In the genomic region with DNA sequence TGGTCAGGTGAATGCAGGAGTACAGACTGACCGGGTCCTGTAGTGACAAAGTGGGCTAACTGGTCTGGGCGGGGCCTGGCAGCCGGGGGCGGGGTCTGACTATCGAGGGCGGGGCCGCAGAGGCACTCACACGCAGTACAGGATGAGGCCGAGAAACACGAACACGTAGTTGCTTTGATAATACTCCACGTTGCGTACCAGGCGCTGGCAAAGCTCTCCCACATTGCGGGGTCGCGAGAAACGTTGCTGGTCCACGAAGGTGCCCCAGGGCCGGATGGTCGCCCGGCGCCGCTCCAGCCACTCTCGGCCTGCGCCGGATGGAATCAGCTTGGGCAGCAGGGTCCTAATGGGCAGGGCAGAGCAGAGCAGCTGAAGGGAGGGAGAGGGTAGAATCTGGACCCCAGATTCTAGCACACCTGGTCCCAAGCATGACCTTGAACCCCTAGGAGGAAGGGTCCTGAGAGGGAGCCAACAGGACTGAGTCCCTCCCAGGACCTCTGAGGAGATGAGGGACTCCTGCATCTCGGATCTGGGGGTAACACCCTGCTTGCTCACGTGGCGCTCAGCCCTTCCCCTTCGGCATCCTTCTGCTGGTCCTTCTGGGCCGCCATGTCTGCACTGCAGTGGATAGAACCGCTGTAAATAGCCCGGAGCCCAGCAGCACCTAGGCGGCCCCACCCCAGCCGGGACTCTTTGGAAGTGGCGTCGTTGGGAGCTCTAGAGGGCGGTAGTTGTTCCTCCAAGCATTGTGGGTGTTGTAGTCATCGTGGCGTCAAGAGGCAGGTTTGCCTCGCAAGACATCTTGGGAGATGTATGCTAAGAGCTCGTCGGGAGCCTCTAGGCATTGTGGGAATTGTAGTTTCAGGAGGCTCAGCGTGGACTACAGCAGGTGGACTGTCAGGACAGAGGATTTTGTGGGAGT, we compare ENCODE assay signal across 8 mouse cellular contexts. TPM values are rescaled to one million over a fixed set of nuclear protein-coding genes. Genes with fewer than 3 reads are reported as not detected.
DNase-seq lines count a peak whose midpoint lies in the region; ATAC-seq lines count a peak whose summit lies in the region.

TSS of gene Rabac1 (minus strand) at position 783 of the 922 bp plus-strand sequence.

- under 1% methylated on average over 45 of the region's 45 CpGs for WGBS in forebrain, embryonic 14.5 days
- under 1% methylated on average over 45 of the region's 45 CpGs for WGBS in neural tube, embryonic 15.5 days

- peaks cover 4% of the 10 kb centered on the region; the same call in 1 of the 2 replicates for H3K36me3 ChIP-seq in forebrain, embryonic 14.5 days (ENCODE audit: control insufficient read depth, insufficient read depth, low read length)
- H3K36me3 ChIP-seq in neural tube, embryonic 15.5 days, result peaks cover 3% of the 10 kb centered on the region

- H3K27ac ChIP-seq in forebrain, embryonic 14.5 days (ENCODE audit: low read depth, low read length), result peak within 1 kb of the TSS; percentile 49
- H3K27ac ChIP-seq in neural tube, embryonic 15.5 days (replicated peaks), result peak within 1 kb of the TSS; percentile 86

- peak within 1 kb of the TSS; percentile 71 for H3K4me2 ChIP-seq in forebrain, embryonic 14.5 days (ENCODE audit: low read length)
- H3K4me2 ChIP-seq in neural tube, embryonic 15.5 days, result peak within 1 kb of the TSS; percentile 75

- DNase-seq in ES-CJ7 (ENCODE audit: low read depth, low spot score), result peak; percentile 97
- peak; percentile 91 for DNase-seq in cerebellum, adult 11 months
- peak; percentile 99 for DNase-seq in forebrain, embryonic 14.5 days (ENCODE audit: low spot score)
- peak; percentile 87 to 89 for DNase-seq in heart, postnatal 14 days
- DNase-seq in layer of hippocampus, adult 11-12 months (ENCODE audit: low spot score), result peak; percentile 95
- DNase-seq in lung, adult 18-20 months, result peak; percentile 97
- peak; percentile 93 for DNase-seq in testis, postnatal 14 days (ENCODE audit: low spot score)

- intact Hi-C loops in heart, postnatal 14 days (cut with DNase I), result loop anchor here (5.0 to 10.0 kb wide), 3 partner anchors 70 to 343 kb away; partner anchors contain the start of genes Arhgef1 and Megf8

- peaks cover 4% of the 10 kb centered on the region; the same call in 1 of the 2 replicates for H3K4me1 ChIP-seq in forebrain, embryonic 14.5 days (ENCODE audit: control insufficient read depth, insufficient read depth, low read length)
- H3K4me1 ChIP-seq in neural tube, embryonic 15.5 days, result peaks cover 14% of the 10 kb centered on the region

- H3K9ac ChIP-seq in forebrain, embryonic 14.5 days (ENCODE audit: low read length), result peak within 1 kb of the TSS; percentile 74
- H3K9ac ChIP-seq in neural tube, embryonic 15.5 days (replicated peaks), result peak within 1 kb of the TSS; percentile 90

- peak within 1 kb of the TSS; percentile 63 for H3K4me3 ChIP-seq in forebrain, embryonic 14.5 days (ENCODE audit: low read depth, low read length)
- H3K4me3 ChIP-seq in neural tube, embryonic 15.5 days (replicated peaks), result peak within 1 kb of the TSS; percentile 79

- no peaks in the 10 kb centered on the region for H3K9me3 ChIP-seq in forebrain, embryonic 14.5 days (replicated peaks; ENCODE audit: control insufficient read depth, low read length)
- no peaks in the 10 kb centered on the region for H3K9me3 ChIP-seq in neural tube, embryonic 15.5 days (replicated peaks)

- H3K27me3 ChIP-seq in forebrain, embryonic 14.5 days (replicated peaks; ENCODE audit: control insufficient read depth, insufficient read depth, low read length), result no peaks in the 10 kb centered on the region
- no peaks in the 10 kb centered on the region for H3K27me3 ChIP-seq in neural tube, embryonic 15.5 days (replicated peaks)

- ATAC-seq in forebrain, embryonic 14.5 days, result peak; percentile 93
- peak; percentile 92 for ATAC-seq in neural tube, embryonic 15.5 days (ENCODE audit: low FRiP score)

RNA-seq across cellular contexts. Expression of gene Rabac1, which starts in this region (rescaled TPM):
- polyA plus RNA-seq in forebrain, embryonic 14.5 days (2014; fragmentation: Nextera tagmentation; extraction: Ambion mirVana), result 240 and 248 TPM in 2 replicates
- total RNA-seq in heart, postnatal 14 days (2021), result 100 to 1,000 TPM; 289 to 303 TPM
- polyA plus RNA-seq in neural tube, embryonic 15.5 days (2015; fragmentation: Nextera tagmentation; extraction: Ambion mirVana), result 297 and 336 TPM in 2 replicates

Comparison
In these comparisons a context has a peak if more than half of its experiments do, and no peak if none do; other contexts are left out.
1. Peak in every context shown above with its lines: DNase-seq, ATAC-seq, H3K4me3 ChIP-seq and H3K27ac ChIP-seq.